Mouse (Mus musculus): ENCODE data around the gene RPS10-NUDT3.

The RPS10-NUDT3 gene

DNA sequence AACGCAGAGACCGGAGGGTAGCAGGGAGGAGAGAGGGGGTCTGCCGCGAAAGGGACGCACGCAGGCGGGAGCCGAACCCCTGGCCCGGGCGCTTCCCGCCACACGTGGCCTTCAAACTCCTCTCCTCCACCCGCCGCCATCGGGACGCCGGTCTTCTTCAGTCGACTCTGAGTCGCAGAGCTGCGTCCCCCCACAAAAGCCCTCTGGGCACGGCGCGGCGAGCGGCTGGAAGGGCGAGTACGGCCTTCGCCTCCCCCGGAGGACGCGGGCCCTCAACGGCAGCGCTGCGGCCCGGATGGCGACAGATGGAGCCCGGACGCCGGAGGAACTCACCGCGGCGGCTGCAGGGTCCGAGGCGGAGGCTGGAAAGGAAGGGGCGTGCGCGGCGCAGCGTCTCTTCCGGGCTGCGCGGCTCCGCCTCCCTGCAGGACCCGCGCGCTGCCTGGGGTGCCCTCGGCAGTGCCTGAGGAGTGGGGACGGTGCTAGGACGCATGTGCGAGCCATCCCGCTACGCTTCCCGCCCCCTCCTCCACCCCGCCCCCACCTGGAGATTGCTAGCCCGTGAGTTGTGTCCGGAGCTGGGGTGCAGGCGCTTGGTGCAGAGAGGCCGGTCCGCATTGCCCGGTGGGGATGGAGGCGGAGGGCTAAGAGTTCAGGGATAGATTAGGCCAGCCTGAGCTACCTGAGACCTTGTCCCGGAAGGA is at the start of gene RPS10-NUDT3:
TSS of gene RPS10-NUDT3 (minus strand) at position 352 of the 704 bp plus-strand sequence.
- DNase-seq (ENCODE audit: low spot score in 2 of 2): peak; percentile 79 to 84

DNA sequence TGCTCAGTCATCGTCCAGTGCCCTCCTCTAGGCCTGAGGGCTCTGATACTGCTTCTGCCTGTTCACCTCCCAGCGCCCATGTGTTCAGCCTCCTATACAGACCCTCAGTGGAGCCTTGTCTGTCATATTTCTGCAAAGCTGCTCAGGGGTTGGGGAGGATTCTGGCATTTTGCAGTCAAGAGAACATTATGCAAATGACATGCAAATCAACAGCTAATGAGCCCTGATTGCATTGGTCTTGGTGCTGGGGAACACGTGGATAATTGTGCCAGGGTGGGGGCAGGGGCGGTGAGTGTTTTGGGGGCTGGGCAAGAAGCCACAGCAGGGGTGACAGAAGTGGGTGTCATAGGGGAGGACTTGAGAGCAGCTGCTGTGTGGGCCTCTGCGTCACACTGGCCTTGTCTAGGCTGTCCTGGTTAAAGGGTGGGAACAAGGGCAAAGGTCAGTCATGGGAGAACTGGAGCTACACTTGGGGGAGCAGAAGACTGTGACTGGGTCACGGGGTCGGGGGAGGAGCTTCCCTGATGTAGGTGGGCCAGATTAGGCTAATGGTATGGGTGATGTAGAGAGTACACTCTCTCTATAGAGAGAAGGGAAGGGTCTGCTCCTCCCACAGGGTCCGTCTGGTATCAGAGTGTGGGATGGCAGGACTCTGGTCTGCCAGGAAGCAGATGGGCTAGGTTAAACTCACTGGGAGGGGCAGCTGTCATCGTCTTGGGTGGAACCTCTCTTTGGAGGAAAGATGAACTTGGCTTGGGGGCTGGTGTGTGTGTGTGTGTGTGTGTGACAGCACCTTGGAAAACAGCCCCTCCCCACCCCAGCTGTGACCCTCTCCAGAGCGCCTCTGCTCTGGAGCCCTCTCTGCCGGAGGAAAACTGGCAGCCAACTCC is 44.1 kb upstream of the RPS10-NUDT3 start:
- no peak for DNase-seq (ENCODE audit: low spot score in 2 of 2)

- no peak for DNase-seq (ENCODE audit: low spot score in 2 of 2)
Measured at GRCm38 (mm10) chr17:27677756-27678155, 42.7 kb upstream of the RPS10-NUDT3 start.

- DNase-seq (ENCODE audit: low spot score in 2 of 2): no peak
Measured at GRCm38 (mm10) chr17:27676270-27676669, 41.2 kb upstream of the RPS10-NUDT3 start.

GRCm38 (mm10) chr17:27675453-27675852 is 40.4 kb upstream of the RPS10-NUDT3 start:
- DNase-seq (ENCODE audit: low spot score in 2 of 2): no peak

DNA sequence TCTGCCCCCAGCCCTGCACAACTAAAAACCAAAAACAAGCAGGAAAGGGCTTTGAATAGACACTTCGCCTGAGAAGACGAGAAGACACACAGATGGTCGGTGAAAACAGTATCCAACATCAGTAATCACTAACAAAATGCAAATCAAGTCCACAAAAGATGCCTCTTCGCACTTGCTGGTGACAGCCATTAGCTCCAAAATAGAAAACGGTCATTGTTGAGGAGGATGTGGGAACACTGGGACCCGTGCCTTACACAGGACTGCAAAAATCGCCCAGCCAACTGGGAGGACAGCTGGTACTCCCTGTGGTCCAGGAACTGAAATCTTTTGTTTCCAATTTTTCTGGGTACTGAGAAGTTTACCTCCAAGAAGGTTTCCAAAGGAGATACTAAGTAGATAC is 38.9 kb upstream of the RPS10-NUDT3 start:
- no peak for DNase-seq (ENCODE audit: low spot score in 2 of 2)

- DNase-seq (ENCODE audit: low spot score in 2 of 2): no peak
Measured at GRCm38 (mm10) chr17:27671720-27672119, 36.7 kb upstream of the RPS10-NUDT3 start.

GRCm38 (mm10) chr17:27658767-27659166 is 23.7 kb upstream of the RPS10-NUDT3 start:
- DNase-seq (ENCODE audit: low spot score in 2 of 2): no peak

DNA sequence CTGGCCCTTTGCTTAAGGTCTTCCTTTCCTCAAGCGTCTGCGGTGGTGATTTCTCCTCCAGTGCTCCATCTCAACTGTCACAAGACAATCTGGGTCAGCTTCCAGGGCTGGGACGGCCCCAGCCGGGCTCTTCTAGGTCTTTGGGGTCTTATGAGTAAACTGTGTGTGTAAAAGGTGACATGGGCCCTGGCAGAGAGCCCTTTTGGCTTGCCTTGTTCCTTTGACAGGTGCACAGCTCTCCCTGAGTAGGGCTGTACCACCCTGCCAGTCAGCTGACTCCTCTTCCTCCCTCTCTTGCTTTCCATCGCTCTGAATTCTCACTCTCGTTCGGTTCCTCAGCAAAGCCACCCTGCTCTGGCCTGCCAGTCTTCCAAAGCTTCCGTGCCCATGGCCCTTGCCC is 22.1 kb upstream of the RPS10-NUDT3 start:
- no peak for DNase-seq (ENCODE audit: low spot score in 2 of 2)

DNA sequence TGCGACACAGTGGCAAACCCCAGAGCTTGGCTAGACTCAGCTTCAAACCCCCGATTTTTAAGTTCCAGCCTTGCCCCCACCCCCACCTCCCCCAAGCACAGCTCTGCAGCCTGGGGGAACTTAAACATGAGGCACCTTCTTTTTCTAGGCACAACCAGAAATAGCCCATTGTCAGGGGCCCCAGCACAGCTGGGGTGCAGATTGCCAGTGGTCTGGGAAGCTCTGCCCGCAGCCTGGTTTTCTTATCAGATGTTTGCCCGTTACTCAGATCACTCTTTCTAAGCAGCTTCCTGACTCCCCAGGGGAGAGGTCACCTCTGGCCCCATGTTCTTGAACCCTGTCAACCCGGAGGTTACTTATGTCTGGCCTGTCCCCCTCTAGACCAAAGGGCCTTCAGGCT is 21.4 kb upstream of the RPS10-NUDT3 start:
- no peak for DNase-seq (ENCODE audit: low spot score in 2 of 2)

DNA sequence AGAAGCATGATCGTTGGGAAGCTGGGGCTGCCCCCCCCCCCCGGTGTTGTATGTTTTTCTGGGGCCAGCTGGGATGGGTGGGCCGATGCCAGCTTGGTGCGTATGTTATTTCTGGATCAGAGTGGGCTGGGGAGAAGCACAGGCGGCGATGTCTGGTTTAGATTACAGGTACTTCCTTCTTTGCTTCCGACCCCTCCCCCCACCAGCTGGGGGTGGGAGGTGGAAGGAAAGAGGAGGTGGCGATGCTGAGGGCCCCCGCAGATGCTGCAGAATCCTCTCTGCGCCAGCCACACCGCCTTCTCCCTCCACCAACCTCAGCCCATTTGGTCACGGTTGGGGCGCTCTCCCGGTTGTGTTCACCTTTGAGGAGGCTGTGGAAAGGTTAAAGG is 21.0 kb upstream of the RPS10-NUDT3 start:
- peak in 1 of 2 experiments; percentile 20 for DNase-seq (ENCODE audit: low spot score in 2 of 2)

DNA sequence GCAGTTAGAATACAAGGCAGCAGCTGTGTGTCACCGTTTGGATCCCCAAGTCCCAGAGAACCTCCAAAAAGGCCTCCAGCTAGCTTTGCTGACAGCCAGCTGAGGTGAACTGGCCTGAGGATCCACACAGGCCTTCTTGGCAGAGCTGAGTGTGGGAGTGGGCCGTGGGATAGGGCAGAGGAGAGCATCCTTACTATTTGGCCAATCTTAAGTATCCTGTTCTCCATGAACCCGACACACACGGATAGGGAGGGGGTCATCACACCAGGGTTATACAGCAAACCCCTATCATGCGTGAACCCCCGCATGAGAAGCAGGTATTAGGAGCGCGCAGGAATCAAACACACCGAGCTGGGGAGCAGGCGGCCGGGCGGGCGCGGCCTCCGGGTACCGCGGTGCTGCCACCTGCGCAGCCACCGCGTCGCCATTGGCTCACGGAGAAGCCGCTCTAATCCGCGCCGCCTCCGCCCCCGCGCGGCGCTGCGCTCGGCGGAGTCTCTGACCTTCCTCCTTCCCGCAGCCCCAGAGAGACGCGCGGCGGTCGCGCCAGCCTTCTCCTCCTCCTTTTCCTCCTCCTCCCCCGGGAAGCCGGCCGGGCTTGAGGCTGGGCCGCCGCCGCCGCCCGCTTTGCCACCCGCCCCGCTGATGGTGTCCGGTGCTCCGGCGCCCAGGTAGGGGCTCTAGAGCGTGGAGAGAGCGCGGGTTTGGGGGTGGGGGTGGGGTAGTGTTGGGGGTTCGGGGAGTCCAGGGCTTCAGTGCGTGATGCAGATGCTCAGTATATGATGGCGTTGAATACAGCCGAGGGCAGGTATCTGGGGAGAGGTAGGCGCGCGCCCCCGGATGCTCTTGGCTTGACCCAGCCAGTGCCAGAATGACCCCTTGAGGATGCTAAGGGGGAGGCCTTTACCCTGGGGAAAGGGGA is 20.3 kb upstream of the RPS10-NUDT3 start, which contains the start of gene Pacsin1:
TSS of gene Pacsin1 (plus strand) at position 421 of the 922 bp plus-strand sequence.
- peak in 1 of 2 experiments; percentile 26 for DNase-seq (ENCODE audit: low spot score in 2 of 2)

DNA sequence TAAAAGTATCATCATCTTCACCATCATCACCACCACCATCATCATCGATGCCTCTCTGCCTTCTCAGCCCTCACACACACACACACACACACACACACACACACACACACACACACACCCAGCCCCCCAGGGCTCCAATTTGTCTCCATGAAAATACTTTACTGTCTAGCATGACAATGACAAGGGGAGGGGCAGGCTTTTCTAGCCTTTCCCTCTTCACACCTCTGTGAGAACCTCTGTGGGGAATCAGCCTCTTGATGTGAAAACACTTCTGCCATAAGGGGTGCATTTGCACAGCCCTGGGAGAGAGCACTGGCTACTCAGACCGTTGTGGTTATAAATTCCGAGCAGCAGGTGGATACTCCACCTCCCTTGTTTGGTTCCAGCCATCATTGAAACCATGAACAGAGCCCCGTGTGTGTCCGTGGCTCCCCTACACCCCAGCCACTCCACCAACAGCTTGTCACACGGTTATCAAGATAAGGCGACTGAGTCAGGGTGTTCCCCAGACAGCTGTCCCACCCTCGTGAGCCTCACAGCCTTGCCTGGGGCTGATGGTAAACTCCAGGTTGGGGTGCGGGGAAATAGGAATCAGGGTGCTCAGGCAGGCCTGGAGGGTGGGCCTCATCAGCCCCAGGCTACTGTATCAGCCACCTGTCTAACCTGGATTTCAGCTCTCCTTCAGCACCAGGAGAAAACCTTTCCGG is 18.4 kb upstream of the RPS10-NUDT3 start:
- DNase-seq (ENCODE audit: low spot score in 2 of 2): no peak

DNA sequence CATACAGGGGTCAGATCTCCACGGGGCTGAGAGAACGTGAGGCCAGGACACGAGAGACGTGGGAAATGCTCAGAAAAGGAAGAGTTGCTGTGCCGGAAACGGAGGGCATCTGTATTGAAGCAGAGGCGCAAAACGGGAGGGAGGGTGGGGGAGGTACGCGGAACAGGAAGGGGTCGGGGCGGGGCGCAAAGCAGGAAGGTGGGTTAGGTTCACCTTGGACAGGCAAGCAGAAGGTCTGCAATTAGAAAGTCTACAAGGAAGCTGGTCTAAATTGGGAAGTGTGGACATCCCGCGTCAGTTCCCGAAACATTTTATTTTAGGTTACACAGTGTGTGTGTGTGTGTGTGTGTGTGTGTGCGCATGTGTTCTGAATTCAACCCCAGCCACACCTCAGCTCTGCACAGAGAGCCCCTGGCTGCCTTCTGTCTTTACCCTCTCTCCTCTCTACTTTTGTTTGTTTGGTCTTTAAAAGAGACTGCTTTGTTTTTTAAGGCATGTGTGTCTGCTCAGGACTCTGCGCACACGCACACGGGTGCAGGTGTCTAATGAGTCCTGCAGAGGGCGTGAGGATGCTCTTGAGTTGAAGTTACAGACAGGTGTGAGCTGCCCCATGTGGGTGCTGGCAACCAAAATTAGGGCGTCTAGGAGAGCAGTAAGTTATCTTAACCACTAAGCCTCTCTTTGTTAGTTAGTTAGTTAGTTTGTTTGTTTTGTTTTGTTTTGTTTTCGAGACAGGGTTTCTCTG is 17.2 kb upstream of the RPS10-NUDT3 start:
- DNase-seq (ENCODE audit: low spot score in 2 of 2): no peak

- DNase-seq (ENCODE audit: low spot score in 2 of 2): no peak
Measured at GRCm38 (mm10) chr17:27650586-27650985, 15.6 kb upstream of the RPS10-NUDT3 start.

- peak; percentile 33 to 69 for DNase-seq (ENCODE audit: low spot score in 2 of 2)
Measured at GRCm38 (mm10) chr17:27650160-27650559, 15.1 kb upstream of the RPS10-NUDT3 start.

- no peak for DNase-seq (ENCODE audit: low spot score in 2 of 2)
Measured at GRCm38 (mm10) chr17:27645807-27646206, 10.8 kb upstream of the RPS10-NUDT3 start.

DNA sequence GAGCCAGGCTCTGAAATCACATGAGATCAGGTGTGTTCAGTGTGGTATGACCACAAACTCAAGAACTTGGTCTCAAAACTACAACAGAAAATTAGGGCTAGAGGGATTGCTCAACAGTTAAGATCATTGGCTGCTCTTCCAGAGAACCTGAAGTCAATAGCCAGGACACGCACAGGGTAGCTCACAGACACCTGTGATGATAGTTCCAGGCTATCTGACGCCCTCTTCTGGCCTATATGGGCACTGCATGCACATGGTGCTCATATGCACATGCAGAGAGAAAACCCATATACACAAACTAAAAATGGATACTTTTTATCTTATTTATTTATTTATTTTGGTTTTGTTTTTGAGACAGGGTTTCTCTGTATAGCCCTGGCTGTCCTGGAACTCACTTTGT is 9.6 kb upstream of the RPS10-NUDT3 start:
- DNase-seq (ENCODE audit: low spot score in 2 of 2): no peak

GRCm38 (mm10) chr17:27643756-27644155 is 8.7 kb upstream of the RPS10-NUDT3 start:
- DNase-seq (ENCODE audit: low spot score in 2 of 2): no peak

DNA sequence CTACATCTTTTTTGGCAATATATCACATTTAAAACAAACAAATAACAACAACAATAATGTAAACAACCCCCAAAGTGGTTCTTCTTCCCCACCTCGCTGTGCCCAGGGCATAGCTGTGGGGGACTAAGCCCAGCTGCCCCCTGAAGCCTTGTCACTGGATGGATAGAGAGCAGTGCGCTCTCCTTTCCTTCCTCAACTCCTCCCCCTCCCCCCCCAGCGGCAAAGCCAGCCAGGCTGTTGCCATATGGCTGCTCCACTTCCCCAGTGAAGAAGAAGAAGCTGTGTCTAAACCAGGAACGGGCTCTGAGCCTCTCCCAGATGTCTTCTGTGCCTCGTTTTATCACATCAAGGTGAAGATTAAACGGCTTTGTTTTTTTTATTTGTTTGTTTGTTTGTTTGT is 8.1 kb upstream of the RPS10-NUDT3 start:
- DNase-seq (ENCODE audit: low spot score in 2 of 2): no peak
